Mouse (Mus musculus) midbrain, embryonic 11.5 days (tissue): ENCODE measurements at regions not wholly inside any gene's neighbourhood (a gene's known extent, or its start where the extent isn't known, plus 50 kb on each side); places are given as distances from the start of the nearest gene placed in this dataset.

ENCODE experiments used
- ATAC-seq: fragments of 200-750 bp; cut with Nextera tagmentation; 2 replicates; pipeline ENCODE4 v1.8.0; 2017; ENCODE audit warnings: moderate TSS enrichment, moderate library complexity; ENCODE audit not compliant: low FRiP score
- DNase-seq: peaks from one replicate; pipeline ENCODE4 v3.0.0; 2015; ENCODE audit warnings: low spot score; ENCODE audit errors: missing footprints
- H3K27ac ChIP-seq: fragments of 300-500 bp; sonication (generic); 2 replicates; pipeline ENCODE4 v1.5.1; 2014; ENCODE audit warnings: low read depth, low read length
- H3K27me3 ChIP-seq: fragments of 300-500 bp; sonication (generic); 2 replicates; pipeline ENCODE4 v1.6.1; 2014; ENCODE audit warnings: mild to moderate bottlenecking, low read length, moderate library complexity, mixed read lengths; ENCODE audit not compliant: control insufficient read depth, insufficient read depth
- H3K36me3 ChIP-seq: fragments of 300-500 bp; sonication (generic); 2 replicates; pipeline ENCODE4 v1.6.1; 2014; ENCODE audit warnings: mild to moderate bottlenecking, low read length, moderate library complexity, mixed read lengths; ENCODE audit not compliant: control insufficient read depth, insufficient read depth
- H3K4me1 ChIP-seq: fragments of 300-500 bp; sonication (generic); 2 replicates; pipeline ENCODE4 v1.6.1; 2014; ENCODE audit warnings: low read length; ENCODE audit not compliant: control insufficient read depth, insufficient read depth
- H3K4me2 ChIP-seq: fragments of 300-500 bp; sonication (generic); 2 replicates; pipeline ENCODE4 v1.6.1; 2014; ENCODE audit warnings: mild to moderate bottlenecking, moderate library complexity
- H3K4me3 ChIP-seq: fragments of 300-500 bp; sonication (generic); 2 replicates; pipeline ENCODE4 v1.5.1; 2014; ENCODE audit warnings: low read depth, low read length
- H3K9ac ChIP-seq: fragments of 300-500 bp; sonication (generic); 2 replicates; pipeline ENCODE4 v1.6.1; 2014; ENCODE audit warnings: low read length
- H3K9me3 ChIP-seq: fragments of 300-500 bp; sonication (generic); 2 replicates; pipeline ENCODE4 v1.6.1; 2016; ENCODE audit warnings: low read length; ENCODE audit not compliant: control insufficient read depth
- WGBS: fragments of 180-500 bp; shearing (Covaris S2); extraction: QIAGEN DNeasy Blood & Tissue Kit; methylation state at CpG from one replicate; pipeline ENCODE4 v1.1.7; 2014; 5-methylcytosine and 5-hydroxymethylcytosine counted together

- Histone ChIP-seq H3K4me1 (peaks cover 29% of the 10 kb centered on the region), H3K27ac (no peak overlapping the region)
- 90% methylated on average over 3 of the region's 3 CpGs for WGBS
These were observed 145.0 kb upstream of the Lef1 start for GRCm38 (mm10) chr3:130965275-130965674.

GRCm38 (mm10) chr3:130964088-130964487, 146.2 kb upstream of the Lef1 start:
- H3K4me1 ChIP-seq, result peaks cover 29% of the 10 kb centered on the region
- peak; percentile 88 for DNase-seq

More at GRCm38 (mm10) chr3:130965275-130965674, 145.0 kb upstream of the Lef1 start:
- no peak overlapping the region for H3K4me3 ChIP-seq
- H3K9me3 ChIP-seq, result no peaks in the 10 kb centered on the region
- H3K36me3 ChIP-seq, result no peaks in the 10 kb centered on the region
- no peak for DNase-seq
- H3K27me3 ChIP-seq, result no peaks in the 10 kb centered on the region
- no peak overlapping the region for H3K4me2 ChIP-seq
- no peak overlapping the region for H3K9ac ChIP-seq
- ATAC-seq, result no peak

GRCm38 (mm10) chr3:130963625-130964024, 146.6 kb upstream of the Lef1 start:
- Histone ChIP-seq H3K27ac (peak overlapping the region; percentile 88), H3K36me3 (no peaks in the 10 kb centered on the region), H3K9ac (peak overlapping the region; percentile 9; the same call in 1 of the 2 replicates), H3K4me2 (peak overlapping the region; percentile 40), H3K27me3 (no peaks in the 10 kb centered on the region), H3K4me1 (peaks cover 29% of the 10 kb centered on the region), H3K9me3 (no peaks in the 10 kb centered on the region), H3K4me3 (no peak overlapping the region; the same call in 1 of the 2 replicates)
- 13% methylated on average over 11 of the region's 11 CpGs for WGBS
- DNase-seq, result peak; percentile 93
- peak; percentile 53 for ATAC-seq

More at GRCm38 (mm10) chr3:130964088-130964487, 146.2 kb upstream of the Lef1 start:
- Histone ChIP-seq H3K27ac (peak overlapping the region; percentile 88), H3K36me3 (no peaks in the 10 kb centered on the region), H3K9me3 (no peaks in the 10 kb centered on the region), H3K27me3 (no peaks in the 10 kb centered on the region), H3K4me3 (no peak overlapping the region; the same call in 1 of the 2 replicates), H3K4me2 (peak overlapping the region; percentile 40), H3K9ac (no peak overlapping the region; the same call in 1 of the 2 replicates)
- WGBS, result 75% methylated on average over 6 of the region's 6 CpGs
- ATAC-seq, result no peak

- WGBS, result 27% methylated on average over 12 of the region's 12 CpGs
- Histone ChIP-seq H3K4me2 (peak overlapping the region; percentile 40), H3K9ac (peak overlapping the region; percentile 3; the same call in 1 of the 2 replicates), H3K27me3 (no peaks in the 10 kb centered on the region), H3K4me1 (peaks cover 29% of the 10 kb centered on the region), H3K9me3 (no peaks in the 10 kb centered on the region), H3K36me3 (no peaks in the 10 kb centered on the region), H3K4me3 (no peak overlapping the region; the same call in 1 of the 2 replicates), H3K27ac (peak overlapping the region; percentile 88)
- DNase-seq, result peak; percentile 96
- ATAC-seq, result peak; percentile 61
These were observed 147.4 kb upstream of the Lef1 start for GRCm38 (mm10) chr3:130962701-130963472.

- peak; percentile 88 for ATAC-seq
- no peak for DNase-seq
- Histone ChIP-seq H3K9me3 (no peaks in the 10 kb centered on the region), H3K4me2 (peak overlapping the region; percentile 40), H3K27me3 (no peaks in the 10 kb centered on the region), H3K36me3 (no peaks in the 10 kb centered on the region), H3K9ac (peak overlapping the region; percentile 3; the same call in 1 of the 2 replicates), H3K27ac (peak overlapping the region; percentile 88), H3K4me3 (no peak overlapping the region), H3K4me1 (peaks cover 29% of the 10 kb centered on the region)
- WGBS, result 3% methylated on average over 14 of the region's 14 CpGs
These were observed 148.1 kb upstream of the Lef1 start for GRCm38 (mm10) chr3:130962151-130962633.

GRCm38 (mm10) chr3:130961704-130962103, 148.6 kb upstream of the Lef1 start:
- Histone ChIP-seq H3K27me3 (no peaks in the 10 kb centered on the region), H3K27ac (peak overlapping the region; percentile 88), H3K4me3 (no peak overlapping the region), H3K4me2 (peak overlapping the region; percentile 40; the same call in 1 of the 2 replicates), H3K9ac (no peak overlapping the region), H3K9me3 (no peaks in the 10 kb centered on the region), H3K4me1 (peaks cover 29% of the 10 kb centered on the region), H3K36me3 (no peaks in the 10 kb centered on the region)
- peak; percentile 87 for DNase-seq
- peak; percentile 82 for ATAC-seq
- 10% methylated on average over 6 of the region's 6 CpGs for WGBS

- no peaks in the 10 kb centered on the region for H3K4me1 ChIP-seq
- H3K9ac ChIP-seq, result no peak overlapping the region
- no peaks in the 10 kb centered on the region for H3K27me3 ChIP-seq
- no peak overlapping the region for H3K4me2 ChIP-seq
- WGBS, result 90% methylated on average over 4 of the region's 4 CpGs
- no peak overlapping the region for H3K27ac ChIP-seq
- DNase-seq (no peak), ATAC-seq (no peak)
- no peak overlapping the region for H3K4me3 ChIP-seq
- H3K36me3 ChIP-seq, result no peaks in the 10 kb centered on the region
- H3K9me3 ChIP-seq, result no peaks in the 10 kb centered on the region
These were observed 154.3 kb upstream of the Lef1 start for GRCm38 (mm10) chr3:130955958-130956357.

- Histone ChIP-seq H3K4me1 (peaks cover 5% of the 10 kb centered on the region), H3K27me3 (no peaks in the 10 kb centered on the region; the same call in 1 of the 2 replicates), H3K27ac (no peak overlapping the region), H3K9ac (no peak overlapping the region), H3K36me3 (no peaks in the 10 kb centered on the region), H3K9me3 (no peaks in the 10 kb centered on the region), H3K4me3 (no peak overlapping the region), H3K4me2 (no peak overlapping the region)
- ATAC-seq (no peak), DNase-seq (no peak)
- WGBS, result 65% methylated on average over 2 of the region's 2 CpGs
These were observed 158.9 kb upstream of the Lef1 start for GRCm38 (mm10) chr3:130951381-130951780.

GRCm38 (mm10) chr3:130950872-130951271, 159.4 kb upstream of the Lef1 start:
- H3K27me3 ChIP-seq, result no peaks in the 10 kb centered on the region; the same call in 1 of the 2 replicates
- no peak for DNase-seq
- H3K4me1 ChIP-seq, result peaks cover 8% of the 10 kb centered on the region
- no peaks in the 10 kb centered on the region for H3K9me3 ChIP-seq
- ATAC-seq, result no peak
- H3K4me3 ChIP-seq, result no peak overlapping the region
- WGBS, result 85% methylated on average over 6 of the region's 6 CpGs
- no peak overlapping the region for H3K27ac ChIP-seq
- no peaks in the 10 kb centered on the region for H3K36me3 ChIP-seq
- H3K9ac ChIP-seq, result no peak overlapping the region
- H3K4me2 ChIP-seq, result no peak overlapping the region
